Mouse (Mus musculus) liver, embryonic 14.5 days (tissue): ENCODE measurements at regions not wholly inside any gene's neighbourhood (a gene's known extent, or its start where the extent isn't known, plus 50 kb on each side); places are given as distances from the start of the nearest gene placed in this dataset.

ENCODE experiments used
- CTCF ChIP-seq: IDR thresholded peaks from 2 replicates; pipeline ENCODE4 v1.5.1; 2016; ENCODE audit warnings: antibody characterized with exemption, low read depth, control low read depth
- EP300 ChIP-seq: IDR thresholded peaks from 2 replicates; pipeline ENCODE4 v1.6.1; 2016; ENCODE audit warnings: antibody characterized with exemption, low read depth

GRCm38 (mm10) chr10:112835970-112836369 lies 92.8 kb downstream of the Atxn7l3b start:
- TF ChIP-seq CTCF (no peak), EP300 (no peak)
